Mouse (Mus musculus): ENCODE results near the gene Ctnnbl1. TPM values are rescaled to one million over a fixed set of nuclear protein-coding genes. Genes with fewer than 3 reads are reported as not detected.

Ctnnbl1 gene
- polyA plus RNA-seq (2017; shearing (Covaris generic)) = 107 TPM

DNA sequence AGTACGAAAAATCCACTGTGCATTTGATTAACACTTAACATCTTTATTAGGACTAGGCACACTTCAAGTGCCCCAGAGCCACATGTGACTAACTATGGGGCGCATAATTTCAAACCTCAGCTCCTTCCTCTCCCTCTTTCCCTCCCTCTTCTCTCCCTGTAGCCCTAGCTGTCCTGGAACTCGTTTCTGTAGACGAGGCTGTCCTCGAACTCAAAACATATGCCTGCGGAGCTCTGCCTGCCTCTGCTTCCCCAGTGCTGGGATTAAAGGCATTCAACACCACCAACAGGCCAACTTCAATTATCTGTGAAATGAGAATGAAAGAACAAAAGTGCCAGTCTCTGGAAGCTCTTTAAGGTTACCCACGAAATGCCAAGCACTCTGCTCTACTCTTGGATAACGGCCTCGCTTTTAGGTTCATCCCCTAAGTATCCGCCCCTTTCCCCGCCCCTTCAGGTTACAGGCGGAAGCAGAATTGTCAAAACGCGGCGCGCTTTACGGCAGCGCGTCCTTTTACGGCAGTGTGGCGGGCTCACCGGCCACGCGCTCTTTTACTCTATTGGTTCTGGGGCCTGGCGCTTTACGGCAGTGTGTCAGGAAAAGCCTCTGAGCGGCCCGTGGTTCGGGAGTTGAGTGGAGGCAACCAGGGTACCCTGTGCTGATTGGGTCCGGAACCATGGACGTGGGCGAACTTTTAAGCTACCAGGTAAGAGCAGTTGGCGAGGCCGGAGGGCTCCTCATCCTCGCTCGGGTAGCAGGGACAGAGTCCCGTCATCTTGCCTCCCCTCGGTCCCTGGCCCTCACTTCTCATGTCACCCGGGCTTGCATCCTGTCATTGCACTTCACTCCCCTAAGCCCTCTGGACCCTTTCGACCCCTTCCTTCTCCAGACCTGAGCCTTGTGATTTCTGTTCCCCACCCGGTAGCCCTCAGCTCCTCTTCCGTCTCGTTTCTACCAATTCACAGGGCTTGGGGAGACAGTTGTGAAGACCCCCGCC lies at the start of gene Ctnnbl1:
Gene Ctnnbl1, plus strand, starts transcription at position 548 of the 997 bp plus-strand sequence.

DNA sequence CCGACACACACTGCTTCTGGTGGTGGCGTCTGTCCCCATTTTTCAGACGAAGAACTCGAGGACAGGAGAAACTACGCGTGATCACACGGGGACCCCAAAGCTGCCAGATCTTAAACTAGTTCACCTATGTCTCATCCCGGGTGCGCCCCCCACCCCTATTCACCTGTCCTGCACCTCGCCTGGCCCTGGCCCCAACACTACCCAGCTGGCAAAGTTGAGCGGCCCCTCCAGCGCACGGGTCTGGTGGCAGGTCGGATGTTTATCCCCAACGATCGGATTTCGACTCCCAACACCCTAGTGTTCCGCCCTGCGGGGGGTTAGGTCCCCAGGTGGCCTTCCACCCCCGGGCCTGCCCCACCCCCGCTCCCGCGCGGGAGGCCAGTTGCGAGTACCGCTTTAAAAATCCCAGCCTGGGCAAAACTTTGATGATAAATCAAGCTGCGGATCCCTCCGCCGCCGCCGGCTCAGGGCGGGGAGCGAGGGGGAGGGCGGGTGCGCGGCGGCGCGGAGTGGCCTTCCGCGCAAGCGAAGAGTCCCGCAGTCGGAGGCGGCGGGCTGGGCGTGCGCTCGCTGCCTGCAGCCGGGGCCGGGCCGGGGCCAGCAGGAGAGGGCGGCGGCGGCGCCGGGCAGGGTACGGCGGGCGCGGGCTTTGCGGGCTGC lies 177.0 kb downstream of the Ctnnbl1 start, which contains the start of gene Vstm2l:
Gene Vstm2l, plus strand, starts transcription at position 549 of the 660 bp plus-strand sequence.

Other genes with a start within 250 kb of the Ctnnbl1 start
- gene Nnat, start 177.3 kb upstream of the Ctnnbl1 start, polyA plus RNA-seq (2017; shearing (Covaris generic)) = not detected
- 14.2 TPM for gene Blcap, start 166.1 kb upstream of the Ctnnbl1 start, polyA plus RNA-seq (2017; shearing (Covaris generic))
- not detected for gene Vstm2l, start 177.3 kb downstream of the Ctnnbl1 start, polyA plus RNA-seq (2017; shearing (Covaris generic))

Measured in naive thymus-derived CD4-positive, alpha-beta T cell, adult 5 months (primary cell).